Mouse (Mus musculus): ENCODE results near the gene Dpp3. TPM values are rescaled to one million over a fixed set of nuclear protein-coding genes. Genes with fewer than 3 reads are reported as not detected.
"Not testable (repeated sequence)": the region's sequence is repeated elsewhere in the genome, so short reads cannot be mapped to it uniquely, and the experiment has no call there.

Dpp3 gene
- polyA plus RNA-seq, 1 experiment from 2014 or later, result 109 TPM

GRCm38 (mm10) chr19:4878405-4879323 is 49.4 kb downstream of the Dpp3 start, which contains the start of gene Zdhhc24:
Gene Zdhhc24 (plus strand): TSS chr19:4878668.
- H3K27me3 ChIP-seq (ENCODE audit: control insufficient read depth, insufficient read depth, low read depth, low read length), result no peaks in the 10 kb centered on the region
- 1% methylated on average over 51 of the region's 52 CpGs for WGBS
- H3K4me1 ChIP-seq (ENCODE audit: control insufficient read depth, insufficient read depth, low read length), result peaks cover 16% of the 10 kb centered on the region
- no peaks in the 10 kb centered on the region for H3K9me3 ChIP-seq (replicated peaks; ENCODE audit: control insufficient read depth, low read length, poor library complexity, severe bottlenecking)
- H3K9ac ChIP-seq (ENCODE audit: low read depth, low read length), result peak within 1 kb of the TSS; percentile 92
- peak within 1 kb of the TSS; percentile 87 for H3K4me2 ChIP-seq (ENCODE audit: low read length)
- peak; percentile 98 for ATAC-seq
- no peaks in the 10 kb centered on the region for H3K36me3 ChIP-seq (ENCODE audit: control insufficient read depth, insufficient read depth, low read length)
- peak within 1 kb of the TSS; percentile 84 for H3K4me3 ChIP-seq (ENCODE audit: low read depth, low read length)
- peak within 1 kb of the TSS; percentile 79 for H3K27ac ChIP-seq (ENCODE audit: low read length)

GRCm38 (mm10) chr19:4877785-4878184 is 50.3 kb downstream of the Dpp3 start, which contains the start of gene Actn3:
Gene Actn3 (minus strand): TSS chr19:4877909.
- Histone ChIP-seq H3K36me3 (ENCODE audit: control insufficient read depth, insufficient read depth, low read length) (no peaks in the 10 kb centered on the region), H3K9ac (ENCODE audit: low read depth, low read length) (peak within 1 kb of the TSS; percentile 92), H3K4me1 (ENCODE audit: control insufficient read depth, insufficient read depth, low read length) (peaks cover 16% of the 10 kb centered on the region), H3K27me3 (ENCODE audit: control insufficient read depth, insufficient read depth, low read depth, low read length) (no peaks in the 10 kb centered on the region), H3K9me3 (replicated peaks; ENCODE audit: control insufficient read depth, low read length, poor library complexity, severe bottlenecking) (no peaks in the 10 kb centered on the region), H3K27ac (ENCODE audit: low read length) (peak within 1 kb of the TSS; percentile 79), H3K4me2 (ENCODE audit: low read length) (peak within 1 kb of the TSS; percentile 87), H3K4me3 (ENCODE audit: low read depth, low read length) (peak within 1 kb of the TSS; percentile 84)
- ATAC-seq, result peak; percentile 8; the same call in 1 of the 2 replicates
- 6% methylated on average over 17 of the region's 17 CpGs for WGBS

- H3K27me3 ChIP-seq (ENCODE audit: control insufficient read depth, insufficient read depth, low read depth, low read length), result no peaks in the 10 kb centered on the region
- no peaks in the 10 kb centered on the region for H3K36me3 ChIP-seq (ENCODE audit: control insufficient read depth, insufficient read depth, low read length)
- no peak overlapping the region for H3K4me2 ChIP-seq (ENCODE audit: low read length)
- H3K27ac ChIP-seq (ENCODE audit: low read length), result no peak overlapping the region
- H3K9ac ChIP-seq (ENCODE audit: low read depth, low read length), result no peak overlapping the region
- no peak overlapping the region for H3K4me3 ChIP-seq (ENCODE audit: low read depth, low read length)
- H3K9me3 ChIP-seq (replicated peaks; ENCODE audit: control insufficient read depth, low read length, poor library complexity, severe bottlenecking), result no peaks in the 10 kb centered on the region
- peaks cover 16% of the 10 kb centered on the region for H3K4me1 ChIP-seq (ENCODE audit: control insufficient read depth, insufficient read depth, low read length)
- ATAC-seq, result no peak
- 74% methylated on average over 3 of the region's 3 CpGs for WGBS
Measured at GRCm38 (mm10) chr19:4876755-4877154, 51.3 kb downstream of the Dpp3 start.

- H3K9ac ChIP-seq (ENCODE audit: low read depth, low read length), result no peak overlapping the region
- H3K4me1 ChIP-seq (ENCODE audit: control insufficient read depth, insufficient read depth, low read length), result peaks cover 16% of the 10 kb centered on the region
- 68% methylated on average over 3 of the region's 4 CpGs for WGBS
- no peak overlapping the region for H3K27ac ChIP-seq (ENCODE audit: low read length)
- no peak overlapping the region for H3K4me2 ChIP-seq (ENCODE audit: low read length)
- H3K36me3 ChIP-seq (ENCODE audit: control insufficient read depth, insufficient read depth, low read length), result no peaks in the 10 kb centered on the region
- no peaks in the 10 kb centered on the region for H3K9me3 ChIP-seq (replicated peaks; ENCODE audit: control insufficient read depth, low read length, poor library complexity, severe bottlenecking)
- H3K4me3 ChIP-seq (ENCODE audit: low read depth, low read length), result no peak overlapping the region
- H3K27me3 ChIP-seq (ENCODE audit: control insufficient read depth, insufficient read depth, low read depth, low read length), result no peaks in the 10 kb centered on the region
- no peak for ATAC-seq
Measured at GRCm38 (mm10) chr19:4876241-4876640, 51.8 kb downstream of the Dpp3 start.

- not testable (repeated sequence) for H3K27ac ChIP-seq (ENCODE audit: low read length); H3K4me3 ChIP-seq (ENCODE audit: low read depth, low read length); H3K9me3 ChIP-seq (replicated peaks; ENCODE audit: control insufficient read depth, low read length, poor library complexity, severe bottlenecking); H3K9ac ChIP-seq (ENCODE audit: low read depth, low read length); H3K27me3 ChIP-seq (ENCODE audit: control insufficient read depth, insufficient read depth, low read depth, low read length); H3K4me2 ChIP-seq (ENCODE audit: low read length); H3K36me3 ChIP-seq (ENCODE audit: control insufficient read depth, insufficient read depth, low read length); ATAC-seq
- 86% methylated on average over 1 of the region's 1 CpGs for whole genome bisulfite sequencing
- H3K4me1 ChIP-seq (ENCODE audit: control insufficient read depth, insufficient read depth, low read length), result peaks cover 12% of the 10 kb centered on the region
Measured at GRCm38 (mm10) chr19:4874613-4875012, 53.5 kb downstream of the Dpp3 start.

GRCm38 (mm10) chr19:4865147-4865546 is 62.9 kb downstream of the Dpp3 start:
- no peaks in the 10 kb centered on the region for H3K9me3 ChIP-seq (replicated peaks; ENCODE audit: control insufficient read depth, low read length, poor library complexity, severe bottlenecking)
- no peaks in the 10 kb centered on the region for H3K4me1 ChIP-seq (ENCODE audit: control insufficient read depth, insufficient read depth, low read length)
- no peak overlapping the region for H3K27ac ChIP-seq (ENCODE audit: low read length)
- no peak for ATAC-seq
- 9% methylated on average over 17 of the region's 17 CpGs for WGBS
- peaks cover 6% of the 10 kb centered on the region for H3K36me3 ChIP-seq (ENCODE audit: control insufficient read depth, insufficient read depth, low read length)
- H3K27me3 ChIP-seq (ENCODE audit: control insufficient read depth, insufficient read depth, low read depth, low read length), result no peaks in the 10 kb centered on the region
- no peak overlapping the region for H3K9ac ChIP-seq (ENCODE audit: low read depth, low read length)
- H3K4me3 ChIP-seq (ENCODE audit: low read depth, low read length), result no peak overlapping the region
- H3K4me2 ChIP-seq (ENCODE audit: low read length), result no peak overlapping the region

GRCm38 (mm10) chr19:4863048-4863447 is 65.0 kb downstream of the Dpp3 start:
- no peaks in the 10 kb centered on the region for H3K9me3 ChIP-seq (replicated peaks; ENCODE audit: control insufficient read depth, low read length, poor library complexity, severe bottlenecking)
- H3K36me3 ChIP-seq (ENCODE audit: control insufficient read depth, insufficient read depth, low read length), result peaks cover 18% of the 10 kb centered on the region
- no peak overlapping the region for H3K9ac ChIP-seq (ENCODE audit: low read depth, low read length)
- H3K4me1 ChIP-seq (ENCODE audit: control insufficient read depth, insufficient read depth, low read length), result no peaks in the 10 kb centered on the region
- no peaks in the 10 kb centered on the region for H3K27me3 ChIP-seq (ENCODE audit: control insufficient read depth, insufficient read depth, low read depth, low read length)
- no peak overlapping the region for H3K4me3 ChIP-seq (ENCODE audit: low read depth, low read length)
- no peak overlapping the region for H3K4me2 ChIP-seq (ENCODE audit: low read length)
- WGBS, result 69% methylated on average over 6 of the region's 6 CpGs
- no peak overlapping the region for H3K27ac ChIP-seq (ENCODE audit: low read length)
- ATAC-seq, result no peak

GRCm38 (mm10) chr19:4859081-4859480 is 69.0 kb downstream of the Dpp3 start:
- H3K4me2 ChIP-seq (ENCODE audit: low read length), result no peak overlapping the region
- ATAC-seq, result no peak
- H3K36me3 ChIP-seq (ENCODE audit: control insufficient read depth, insufficient read depth, low read length), result peaks cover 20% of the 10 kb centered on the region
- H3K4me1 ChIP-seq (ENCODE audit: control insufficient read depth, insufficient read depth, low read length), result peaks cover 12% of the 10 kb centered on the region
- WGBS, result 85% methylated on average over 6 of the region's 6 CpGs
- H3K27me3 ChIP-seq (ENCODE audit: control insufficient read depth, insufficient read depth, low read depth, low read length), result no peaks in the 10 kb centered on the region
- H3K9ac ChIP-seq (ENCODE audit: low read depth, low read length), result no peak overlapping the region
- H3K4me3 ChIP-seq (ENCODE audit: low read depth, low read length), result no peak overlapping the region
- H3K27ac ChIP-seq (ENCODE audit: low read length), result no peak overlapping the region
- H3K9me3 ChIP-seq (replicated peaks; ENCODE audit: control insufficient read depth, low read length, poor library complexity, severe bottlenecking), result no peaks in the 10 kb centered on the region
